Mouse (Mus musculus): Measurements from ENCODE around the gene Hps5. TPM values are rescaled to one million over a fixed set of nuclear protein-coding genes. Genes with fewer than 3 reads are reported as not detected.

The Hps5 gene
- polyA plus RNA-seq, 1 experiment from 2014 or later = 11.8 TPM

DNA sequence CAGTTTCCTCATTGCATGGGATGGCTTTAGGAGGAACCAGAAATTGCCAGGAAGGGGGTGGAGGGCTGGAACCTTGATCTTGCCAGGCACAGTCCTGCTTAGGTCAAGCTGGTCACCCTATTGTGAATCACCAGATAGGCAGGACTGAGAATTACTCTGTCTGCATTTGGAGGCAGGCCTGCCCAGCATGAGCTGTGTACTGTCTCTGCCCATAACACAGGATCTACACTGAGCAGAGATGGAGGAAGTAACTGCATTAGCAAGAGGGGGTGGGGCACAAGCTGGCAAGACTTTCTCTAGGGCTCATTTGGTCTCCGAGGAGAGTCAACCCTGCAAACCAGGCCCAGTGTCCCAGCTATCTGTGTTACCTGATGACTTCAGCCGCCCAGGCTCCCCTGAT, 60.9 kb downstream of the Hps5 start:
- Histone ChIP-seq H3K9ac (ENCODE audit: low read depth, low read length) (no peak overlapping the region), H3K27ac (ENCODE audit: low read depth, low read length) (no peak overlapping the region), H3K4me2 (no peak overlapping the region), H3K4me3 (ENCODE audit: low read depth, low read length) (no peak overlapping the region), H3K36me3 (ENCODE audit: control insufficient read depth, insufficient read depth, low read length) (no peaks in the 10 kb centered on the region), H3K27me3 (ENCODE audit: control insufficient read depth, insufficient read depth, low read length) (no peaks in the 10 kb centered on the region), H3K9me3 (replicated peaks; ENCODE audit: control insufficient read depth, low read length) (no peaks in the 10 kb centered on the region), H3K4me1 (ENCODE audit: control insufficient read depth, insufficient read depth, low read length) (no peaks in the 10 kb centered on the region)
- ATAC-seq (replicated peaks; ENCODE audit: insufficient number of reproducible peaks, low FRiP score, low TSS enrichment) = no peak
- WGBS (ENCODE audit: insufficient replicate concordance) = 63% methylated on average over 2 of the region's 2 CpGs

DNA sequence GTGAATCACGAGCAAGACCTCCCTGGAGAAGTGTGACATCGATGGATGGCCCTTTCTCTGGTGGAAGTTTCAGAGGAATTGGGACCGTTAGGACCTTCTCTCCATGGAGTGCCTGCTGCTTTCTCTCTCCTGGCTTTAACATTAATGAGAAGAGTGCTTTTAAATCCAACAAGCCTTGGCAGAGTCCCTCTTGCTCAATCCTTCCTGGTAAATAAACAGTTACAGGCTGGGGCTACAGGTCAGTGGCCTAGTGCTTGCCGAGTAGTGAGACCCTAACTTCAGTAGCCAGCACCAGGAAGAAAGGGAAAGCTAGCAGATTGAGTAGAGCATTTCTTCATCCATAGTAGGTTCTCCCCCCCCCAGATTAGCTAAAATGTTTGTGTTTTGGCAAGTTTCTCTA, 63.4 kb downstream of the Hps5 start, which contains the start of gene Saa4:
Gene Saa4 (minus strand): TSS at position 146 of the 400 bp plus-strand sequence.
- no peak for ATAC-seq (replicated peaks; ENCODE audit: insufficient number of reproducible peaks, low FRiP score, low TSS enrichment)
- Histone ChIP-seq H3K4me3 (ENCODE audit: low read depth, low read length) (no peak within 1 kb of the TSS), H3K4me2 (no peak within 1 kb of the TSS), H3K9ac (ENCODE audit: low read depth, low read length) (no peak within 1 kb of the TSS), H3K27ac (ENCODE audit: low read depth, low read length) (no peak within 1 kb of the TSS), H3K4me1 (ENCODE audit: control insufficient read depth, insufficient read depth, low read length) (no peaks in the 10 kb centered on the region), H3K36me3 (ENCODE audit: control insufficient read depth, insufficient read depth, low read length) (no peaks in the 10 kb centered on the region), H3K27me3 (ENCODE audit: control insufficient read depth, insufficient read depth, low read length) (no peaks in the 10 kb centered on the region), H3K9me3 (replicated peaks; ENCODE audit: control insufficient read depth, low read length) (no peaks in the 10 kb centered on the region)
- 78% methylated on average over 4 of the region's 4 CpGs for WGBS (ENCODE audit: insufficient replicate concordance)

DNA sequence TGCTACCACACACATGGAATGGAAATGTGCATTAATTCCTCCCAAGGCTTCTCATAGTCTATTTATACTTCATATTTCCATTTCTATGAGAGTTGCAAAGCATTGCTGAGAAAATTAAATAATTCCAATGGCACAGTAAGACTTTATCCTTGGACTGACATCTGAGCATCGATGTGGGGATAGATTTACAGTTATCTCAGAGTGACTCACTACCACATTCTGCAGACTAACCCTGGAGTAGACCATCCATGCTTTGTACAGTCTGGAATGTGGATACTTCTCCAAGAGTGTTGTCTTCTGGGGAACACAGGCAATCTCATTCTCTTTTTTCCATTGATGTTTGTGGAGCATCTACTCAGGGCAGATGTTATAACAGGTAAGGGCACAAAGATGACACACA, 68.3 kb downstream of the Hps5 start:
- H3K4me3 ChIP-seq (ENCODE audit: low read depth, low read length) = no peak overlapping the region
- no peak overlapping the region for H3K9ac ChIP-seq (ENCODE audit: low read depth, low read length)
- H3K9me3 ChIP-seq (replicated peaks; ENCODE audit: control insufficient read depth, low read length) = no peaks in the 10 kb centered on the region
- no peaks in the 10 kb centered on the region for H3K36me3 ChIP-seq (ENCODE audit: control insufficient read depth, insufficient read depth, low read length)
- no peaks in the 10 kb centered on the region for H3K4me1 ChIP-seq (ENCODE audit: control insufficient read depth, insufficient read depth, low read length)
- H3K27ac ChIP-seq (ENCODE audit: low read depth, low read length) = no peak overlapping the region
- no peaks in the 10 kb centered on the region for H3K27me3 ChIP-seq (ENCODE audit: control insufficient read depth, insufficient read depth, low read length)
- H3K4me2 ChIP-seq = no peak overlapping the region
- ATAC-seq (replicated peaks; ENCODE audit: insufficient number of reproducible peaks, low FRiP score, low TSS enrichment) = no peak
- WGBS (ENCODE audit: insufficient replicate concordance) = 67% methylated on average over 1 of the region's 1 CpGs

DNA sequence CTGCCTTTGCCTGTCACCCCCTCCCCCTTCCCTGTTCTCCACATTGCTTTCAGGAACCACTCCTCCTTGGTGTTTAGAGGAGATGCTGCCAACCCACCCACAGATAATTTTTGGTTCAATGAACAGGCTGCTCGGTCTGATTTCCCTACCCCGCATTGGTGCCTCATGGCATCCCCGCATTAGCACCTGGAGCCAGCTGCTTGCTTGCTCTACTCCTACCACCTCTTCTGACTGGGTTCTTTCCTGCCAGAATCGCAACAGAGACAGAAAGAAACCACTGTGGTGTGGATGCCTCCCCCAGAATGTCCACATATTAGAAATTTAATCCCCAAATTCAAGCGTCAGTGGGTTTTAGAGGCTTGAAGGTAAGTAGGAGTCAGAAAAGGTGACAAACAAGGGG, 71.5 kb downstream of the Hps5 start:
- no peaks in the 10 kb centered on the region for H3K36me3 ChIP-seq (ENCODE audit: control insufficient read depth, insufficient read depth, low read length)
- no peak overlapping the region for H3K27ac ChIP-seq (ENCODE audit: low read depth, low read length)
- no peak overlapping the region for H3K4me3 ChIP-seq (ENCODE audit: low read depth, low read length)
- ATAC-seq (replicated peaks; ENCODE audit: insufficient number of reproducible peaks, low FRiP score, low TSS enrichment) = no peak
- peaks cover 6% of the 10 kb centered on the region; the same call in 1 of the 2 replicates for H3K27me3 ChIP-seq (ENCODE audit: control insufficient read depth, insufficient read depth, low read length)
- no peak overlapping the region for H3K4me2 ChIP-seq
- no peak overlapping the region for H3K9ac ChIP-seq (ENCODE audit: low read depth, low read length)
- no peaks in the 10 kb centered on the region for H3K4me1 ChIP-seq (ENCODE audit: control insufficient read depth, insufficient read depth, low read length)
- WGBS (ENCODE audit: insufficient replicate concordance) = 82% methylated on average over 5 of the region's 5 CpGs
- no peaks in the 10 kb centered on the region for H3K9me3 ChIP-seq (replicated peaks; ENCODE audit: control insufficient read depth, low read length)

DNA sequence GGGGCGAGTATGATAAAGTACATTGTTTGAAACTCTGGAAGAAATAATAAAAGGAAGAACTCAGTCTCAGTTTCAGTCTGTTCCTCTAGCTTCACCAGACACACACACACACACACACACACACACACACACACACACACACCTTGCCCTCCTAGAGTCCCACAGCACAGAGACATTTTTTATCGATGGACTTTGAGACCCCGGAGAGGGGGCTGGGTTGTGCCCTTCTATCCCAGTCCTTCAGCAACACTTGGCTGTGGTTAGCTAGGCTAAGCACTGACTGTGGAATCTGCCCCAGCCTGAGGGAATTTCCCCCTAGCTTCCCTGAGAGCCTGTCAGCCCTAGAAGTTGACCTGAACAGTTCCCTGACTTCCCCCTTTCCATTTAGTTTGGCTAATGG, 72.0 kb downstream of the Hps5 start:
- 77% methylated on average over 3 of the region's 3 CpGs for WGBS (ENCODE audit: insufficient replicate concordance)
- ATAC-seq (replicated peaks; ENCODE audit: insufficient number of reproducible peaks, low FRiP score, low TSS enrichment) = no peak

DNA sequence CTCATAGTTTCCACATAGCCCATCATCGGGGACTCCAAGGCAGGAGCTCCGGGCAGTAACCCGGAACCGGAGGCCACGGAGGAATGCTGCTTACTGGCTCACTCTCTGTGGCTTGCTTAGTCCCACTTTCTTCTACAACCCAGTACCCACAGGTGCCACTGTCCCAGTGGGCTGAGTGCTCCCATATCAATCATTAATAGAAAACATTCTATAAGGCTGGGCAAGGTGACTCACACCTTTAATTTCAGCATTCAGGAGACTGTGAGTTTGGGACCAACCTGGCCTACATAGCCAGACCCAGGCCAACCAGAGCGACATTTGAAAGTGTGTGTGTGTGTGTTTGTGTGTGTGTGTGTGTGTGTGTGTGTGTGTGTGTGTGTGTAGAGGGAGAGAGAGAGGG, 72.5 kb downstream of the Hps5 start:
- ATAC-seq (replicated peaks; ENCODE audit: insufficient number of reproducible peaks, low FRiP score, low TSS enrichment) = no peak
- Histone ChIP-seq H3K27me3 (ENCODE audit: control insufficient read depth, insufficient read depth, low read length) (peaks cover 6% of the 10 kb centered on the region; the same call in 1 of the 2 replicates), H3K9ac (ENCODE audit: low read depth, low read length) (no peak overlapping the region), H3K36me3 (ENCODE audit: control insufficient read depth, insufficient read depth, low read length) (no peaks in the 10 kb centered on the region), H3K27ac (ENCODE audit: low read depth, low read length) (no peak overlapping the region), H3K4me2 (no peak overlapping the region), H3K4me1 (ENCODE audit: control insufficient read depth, insufficient read depth, low read length) (no peaks in the 10 kb centered on the region), H3K4me3 (ENCODE audit: low read depth, low read length) (no peak overlapping the region), H3K9me3 (replicated peaks; ENCODE audit: control insufficient read depth, low read length) (no peaks in the 10 kb centered on the region)
- WGBS (ENCODE audit: insufficient replicate concordance) = 90% methylated on average over 6 of the region's 6 CpGs

More for the DNA sequence above, 72.0 kb downstream of the Hps5 start:
- Histone ChIP-seq H3K27me3 (ENCODE audit: control insufficient read depth, insufficient read depth, low read length) (peaks cover 6% of the 10 kb centered on the region; the same call in 1 of the 2 replicates), H3K4me2 (no peak overlapping the region), H3K27ac (ENCODE audit: low read depth, low read length) (no peak overlapping the region), H3K4me1 (ENCODE audit: control insufficient read depth, insufficient read depth, low read length) (no peaks in the 10 kb centered on the region), H3K9me3 (replicated peaks; ENCODE audit: control insufficient read depth, low read length) (no peaks in the 10 kb centered on the region), H3K9ac (ENCODE audit: low read depth, low read length) (no peak overlapping the region), H3K36me3 (ENCODE audit: control insufficient read depth, insufficient read depth, low read length) (no peaks in the 10 kb centered on the region), H3K4me3 (ENCODE audit: low read depth, low read length) (no peak overlapping the region)

DNA sequence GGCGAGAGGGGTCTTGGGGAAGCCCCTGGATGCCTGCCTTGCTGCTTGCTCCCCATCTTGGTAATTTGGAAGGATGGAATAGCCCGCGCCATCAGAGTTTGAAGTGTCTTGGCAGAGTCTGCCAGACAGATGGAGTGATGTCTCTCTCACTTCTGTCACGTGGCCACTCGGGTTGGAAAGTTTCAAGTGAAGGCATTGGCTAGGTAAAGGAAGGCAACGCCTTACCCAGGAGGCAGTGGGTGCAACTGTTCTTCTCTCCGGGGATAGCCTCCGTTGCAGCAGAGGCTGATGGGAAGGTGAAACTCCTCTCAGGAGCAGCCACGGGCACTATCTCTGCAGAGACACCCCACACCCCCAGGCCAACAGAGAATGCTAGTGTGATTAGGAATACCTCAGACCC, 75.4 kb downstream of the Hps5 start:
- Histone ChIP-seq H3K27ac (ENCODE audit: low read depth, low read length) (no peak overlapping the region), H3K4me1 (ENCODE audit: control insufficient read depth, insufficient read depth, low read length) (no peaks in the 10 kb centered on the region), H3K36me3 (ENCODE audit: control insufficient read depth, insufficient read depth, low read length) (no peaks in the 10 kb centered on the region), H3K9me3 (replicated peaks; ENCODE audit: control insufficient read depth, low read length) (no peaks in the 10 kb centered on the region), H3K27me3 (ENCODE audit: control insufficient read depth, insufficient read depth, low read length) (peaks cover 6% of the 10 kb centered on the region; the same call in 1 of the 2 replicates), H3K9ac (ENCODE audit: low read depth, low read length) (no peak overlapping the region), H3K4me2 (no peak overlapping the region), H3K4me3 (ENCODE audit: low read depth, low read length) (no peak overlapping the region)
- ATAC-seq (replicated peaks; ENCODE audit: insufficient number of reproducible peaks, low FRiP score, low TSS enrichment) = no peak
- 69% methylated on average over 9 of the region's 9 CpGs for WGBS (ENCODE audit: insufficient replicate concordance)

DNA sequence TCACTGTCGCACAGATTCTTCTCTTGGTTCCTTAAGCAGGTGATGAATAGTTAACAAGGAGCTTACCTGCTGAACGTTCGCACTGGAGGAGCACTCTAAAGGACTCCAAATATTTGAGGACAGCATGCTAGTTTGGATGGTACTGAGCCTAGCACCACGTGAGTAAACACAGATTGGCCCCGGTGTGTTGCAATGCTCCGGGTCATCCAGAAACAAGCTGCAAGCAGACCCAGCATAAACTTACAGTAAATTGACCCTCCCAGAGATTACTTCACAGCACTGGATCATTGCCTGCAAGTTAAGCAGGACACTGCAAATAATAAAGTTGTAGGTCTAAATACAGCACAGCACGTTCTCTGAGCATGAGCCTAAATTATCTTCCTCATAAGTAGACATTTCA, 76.3 kb downstream of the Hps5 start:
- Histone ChIP-seq H3K4me2 (no peak overlapping the region), H3K36me3 (ENCODE audit: control insufficient read depth, insufficient read depth, low read length) (no peaks in the 10 kb centered on the region), H3K4me1 (ENCODE audit: control insufficient read depth, insufficient read depth, low read length) (no peaks in the 10 kb centered on the region), H3K9me3 (replicated peaks; ENCODE audit: control insufficient read depth, low read length) (no peaks in the 10 kb centered on the region), H3K27ac (ENCODE audit: low read depth, low read length) (no peak overlapping the region), H3K27me3 (ENCODE audit: control insufficient read depth, insufficient read depth, low read length) (peaks cover 6% of the 10 kb centered on the region; the same call in 1 of the 2 replicates), H3K9ac (ENCODE audit: low read depth, low read length) (no peak overlapping the region), H3K4me3 (ENCODE audit: low read depth, low read length) (no peak overlapping the region)
- WGBS (ENCODE audit: insufficient replicate concordance) = 69% methylated on average over 7 of the region's 7 CpGs
- ATAC-seq (replicated peaks; ENCODE audit: insufficient number of reproducible peaks, low FRiP score, low TSS enrichment) = no peak

DNA sequence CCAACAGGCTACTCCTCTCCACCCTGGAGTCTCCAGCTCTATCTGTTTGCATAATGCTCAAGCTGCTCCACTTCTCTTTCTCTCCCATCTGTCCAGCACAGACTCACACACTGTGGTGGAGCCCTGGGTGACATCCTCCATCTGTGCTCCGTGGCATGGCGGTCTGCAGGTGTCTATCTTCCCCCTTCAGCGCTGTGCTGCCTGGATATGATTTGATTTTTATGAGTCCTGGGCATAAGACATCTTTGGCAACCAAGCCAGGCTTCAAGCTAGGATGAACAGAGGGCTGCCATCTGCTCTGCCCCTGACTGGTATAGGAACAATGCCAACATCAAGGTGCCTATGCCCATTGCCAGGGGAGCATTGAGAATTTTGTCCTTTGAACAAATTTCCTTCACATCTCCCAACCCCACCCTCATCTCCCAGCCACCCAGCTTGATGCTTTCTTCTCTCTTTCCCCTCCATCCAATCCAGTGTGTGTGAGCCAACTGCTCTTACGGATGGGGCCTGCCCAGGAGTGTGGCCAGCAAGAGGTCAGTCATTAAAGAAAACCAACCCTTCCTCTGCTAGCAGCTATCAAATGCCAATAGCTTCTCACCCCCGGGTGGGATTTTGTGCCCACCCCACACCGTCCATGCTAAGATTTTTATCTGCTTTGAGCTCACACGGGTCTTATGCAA, 77.1 kb downstream of the Hps5 start:
- WGBS (ENCODE audit: insufficient replicate concordance) = 70% methylated on average over 7 of the region's 7 CpGs
- H3K4me2 ChIP-seq = no peak overlapping the region
- no peaks in the 10 kb centered on the region for H3K36me3 ChIP-seq (ENCODE audit: control insufficient read depth, insufficient read depth, low read length)
- no peak for ATAC-seq (replicated peaks; ENCODE audit: insufficient number of reproducible peaks, low FRiP score, low TSS enrichment)
- peaks cover 6% of the 10 kb centered on the region; the same call in 1 of the 2 replicates for H3K27me3 ChIP-seq (ENCODE audit: control insufficient read depth, insufficient read depth, low read length)
- H3K9me3 ChIP-seq (replicated peaks; ENCODE audit: control insufficient read depth, low read length) = no peaks in the 10 kb centered on the region
- H3K9ac ChIP-seq (ENCODE audit: low read depth, low read length) = no peak overlapping the region
- H3K4me3 ChIP-seq (ENCODE audit: low read depth, low read length) = no peak overlapping the region
- H3K4me1 ChIP-seq (ENCODE audit: control insufficient read depth, insufficient read depth, low read length) = no peaks in the 10 kb centered on the region
- H3K27ac ChIP-seq (ENCODE audit: low read depth, low read length) = no peak overlapping the region
